Mouse (Mus musculus) olfactory bulb, adult 2 months (tissue): ENCODE measurements around the gene Casp2.

ENCODE experiments used
- CTCF ChIP-seq: fragments of 200-500 bp; IDR thresholded peaks from 2 replicates; pipeline ENCODE4 v1.5.1; 2012; ENCODE audit warnings: low read depth, mild to moderate bottlenecking, low read length, moderate library complexity; ENCODE audit not compliant: insufficient read depth
- POLR2A ChIP-seq: fragments of 200-500 bp; IDR thresholded peaks from 2 replicates; pipeline ENCODE4 v1.6.1; 2012; ENCODE audit warnings: mild to moderate bottlenecking, low read depth, low read length, moderate library complexity; ENCODE audit not compliant: insufficient read depth

DNA sequence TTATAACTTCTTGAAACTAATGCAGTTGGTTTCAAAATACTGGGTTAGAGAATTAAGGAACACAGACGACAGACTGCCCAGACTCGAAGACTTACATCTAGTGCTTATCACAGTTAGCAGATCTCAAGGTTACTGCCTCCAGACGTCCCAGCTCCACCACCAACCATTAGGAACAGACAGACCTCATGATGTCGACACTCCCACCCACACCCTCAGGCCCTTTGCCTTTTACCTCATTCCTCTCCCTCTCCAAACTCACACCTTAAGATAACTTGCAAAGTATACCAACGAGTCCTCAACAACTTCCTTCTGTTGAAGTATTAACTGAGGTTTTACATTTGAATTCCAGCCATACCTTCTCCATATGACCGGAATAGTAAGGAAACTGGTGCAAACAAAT, 4.4 kb upstream of the Casp2 start:
- TF ChIP-seq POLR2A (no peak), CTCF (no peak)
